Comparison of ENCODE assay signal across 9 mouse cellular contexts in genomic region chr12:27335356-27336055, GRCm38 (mm10). TPM values are rescaled to one million over a fixed set of nuclear protein-coding genes. Genes with fewer than 3 reads are reported as not detected.
DNase-seq lines count a peak whose midpoint lies in the region; ATAC-seq lines count a peak whose summit lies in the region.
"Had no signal": no experiment of that assay in that cellular context is flagged by ENCODE, and none has a peak within 500 bp of the region (broad histone marks: within the 10 kb centered on the region; RNA-seq: fewer than 3 reads in every experiment).

No protein-coding gene starts in this region.

- no peaks in the 10 kb centered on the region for H3K27me3 ChIP-seq in hindbrain, embryonic 10.5 days (ENCODE audit: insufficient read depth, poor library complexity, severe bottlenecking)
- H3K27me3 ChIP-seq in midbrain, embryonic 13.5 days: no peaks in the 10 kb centered on the region

- H3K4me2 ChIP-seq in midbrain, embryonic 13.5 days (replicated peaks): peak overlapping the region; percentile 90

- H3K9ac ChIP-seq in midbrain, embryonic 13.5 days (replicated peaks): peak overlapping the region; percentile 100

- peaks cover 63% of the 10 kb centered on the region for H3K36me3 ChIP-seq in hindbrain, embryonic 10.5 days
- H3K36me3 ChIP-seq in midbrain, embryonic 13.5 days: peaks cover 24% of the 10 kb centered on the region

- peak; percentile 49 to 53 for DNase-seq in cerebellum, postnatal 10 days
- no peak for DNase-seq in cerebellum, adult 18-20 months
- peak; percentile 37 for DNase-seq in embryo, embryonic 10.5 days (ENCODE audit: low spot score)
- no peak for DNase-seq in hindbrain, embryonic 10.5 days (ENCODE audit: low spot score)
- no peak for DNase-seq in right cerebral cortex, adult 18-20 months
- DNase-seq in liver: no peak

- 72% methylated on average over 11 of the region's 11 CpGs for WGBS in hindbrain, embryonic 10.5 days
- WGBS in midbrain, embryonic 13.5 days: 45% methylated on average over 11 of the region's 11 CpGs

- peak overlapping the region; percentile 100 for H3K4me3 ChIP-seq in hindbrain, embryonic 10.5 days
- peak overlapping the region; percentile 100 for H3K4me3 ChIP-seq in midbrain, embryonic 13.5 days (replicated peaks)

- H3K9me3 ChIP-seq in hindbrain, embryonic 10.5 days: no peaks in the 10 kb centered on the region
- no peaks in the 10 kb centered on the region for H3K9me3 ChIP-seq in midbrain, embryonic 13.5 days

- peak overlapping the region; percentile 99 for H3K27ac ChIP-seq in hindbrain, embryonic 10.5 days
- H3K27ac ChIP-seq in midbrain, embryonic 13.5 days: peak overlapping the region; percentile 97

- ATAC-seq in midbrain, embryonic 13.5 days: 0 out of 2 replicates have a peak, but pooled peaks have one; percentile 38
- no peak for ATAC-seq in granulocyte monocyte progenitor cell, adult 5-6 weeks (replicated peaks; ENCODE audit: poor library complexity, severe bottlenecking)

- H3K4me1 ChIP-seq in hindbrain, embryonic 10.5 days (replicated peaks): peaks cover 22% of the 10 kb centered on the region
- peaks cover 39% of the 10 kb centered on the region for H3K4me1 ChIP-seq in midbrain, embryonic 13.5 days (replicated peaks)

RNA-seq across cellular contexts. Expression of gene Sox11, which starts 6.9 kb away (rescaled TPM):
- 295 and 388 TPM in 2 replicates for polyA plus RNA-seq in hindbrain, embryonic 10.5 days (2016; fragmentation: Nextera tagmentation; extraction: Ambion mirVana)
- polyA plus RNA-seq in midbrain, embryonic 13.5 days (2015; fragmentation: Nextera tagmentation; extraction: Ambion mirVana): 748 and 776 TPM in 2 replicates
- total RNA-seq in granulocyte monocyte progenitor cell, adult 5-6 weeks (2014; fragmentation: Nextera tagmentation): not detected in 2 replicates
- total RNA-seq in granulocyte monocyte progenitor cell, adult 5-6 weeks (2017): not detected in 2 replicates
- total RNA-seq: neutrophil, adult 5-6 weeks had no signal

Comparison
In these comparisons a context has a peak if more than half of its experiments do, and no peak if none do; other contexts are left out.
1. DNase-seq: peak in cerebellum, postnatal 10 days (2 of 2) and embryo, embryonic 10.5 days (single experiment); none in cerebellum, adult 18-20 months (0 of 2), hindbrain, embryonic 10.5 days (single experiment), right cerebral cortex, adult 18-20 months (single experiment) and liver (single experiment).